Mouse (Mus musculus) heart, embryonic 10.5 days (tissue): ENCODE data around the gene Phgdh. TPM values are rescaled to one million over a fixed set of nuclear protein-coding genes. Genes with fewer than 3 reads are reported as not detected.

Experiments used
- DNase-seq: peaks from one replicate; pipeline ENCODE4 v3.0.0-alpha.2; 2017; ENCODE audit warnings: low spot score
- H3K27ac ChIP-seq: fragments of 300-500 bp; sonication (generic); 2 replicates; pipeline ENCODE4 v1.5.1; 2016; ENCODE audit warnings: mild to moderate bottlenecking
- H3K27me3 ChIP-seq: fragments of 300-500 bp; sonication (generic); 2 replicates; pipeline ENCODE4 v1.6.1; 2016; ENCODE audit warnings: mild to moderate bottlenecking; ENCODE audit not compliant: poor library complexity, insufficient read depth, severe bottlenecking
- H3K36me3 ChIP-seq: fragments of 300-500 bp; sonication (generic); 2 replicates; pipeline ENCODE4 v1.6.1; 2016; ENCODE audit warnings: mild to moderate bottlenecking, moderate library complexity
- H3K4me1 ChIP-seq: fragments of 300-500 bp; sonication (generic); 2 replicates; pipeline ENCODE4 v1.6.1; 2016; ENCODE audit warnings: mild to moderate bottlenecking
- H3K4me3 ChIP-seq: fragments of 300-500 bp; sonication (generic); 2 replicates; pipeline ENCODE4 v1.5.1; 2016; ENCODE audit warnings: mild to moderate bottlenecking, moderate library complexity
- H3K9me3 ChIP-seq: fragments of 300-500 bp; sonication (generic); 2 replicates; pipeline ENCODE4 v1.6.1; 2016; ENCODE audit warnings: mild to moderate bottlenecking, moderate library complexity
- WGBS: fragments of 180-500 bp; shearing (Covaris S2); methylation state at CpG from one replicate; pipeline ENCODE4 v1.1.7; 2016; 5-methylcytosine and 5-hydroxymethylcytosine counted together
- polyA plus RNA-seq: library from polyadenylated mRNA; unstranded; fragments of >200 nt; fragmentation: Nextera tagmentation; extraction: Ambion mirVana; gene quantifications from 2 replicates; pipeline ENCODE4 v1.2.1, GENCODE M21; 2016

Gene Phgdh
- polyA plus RNA-seq, 1 experiment from 2014 or later = 310 TPM

DNA sequence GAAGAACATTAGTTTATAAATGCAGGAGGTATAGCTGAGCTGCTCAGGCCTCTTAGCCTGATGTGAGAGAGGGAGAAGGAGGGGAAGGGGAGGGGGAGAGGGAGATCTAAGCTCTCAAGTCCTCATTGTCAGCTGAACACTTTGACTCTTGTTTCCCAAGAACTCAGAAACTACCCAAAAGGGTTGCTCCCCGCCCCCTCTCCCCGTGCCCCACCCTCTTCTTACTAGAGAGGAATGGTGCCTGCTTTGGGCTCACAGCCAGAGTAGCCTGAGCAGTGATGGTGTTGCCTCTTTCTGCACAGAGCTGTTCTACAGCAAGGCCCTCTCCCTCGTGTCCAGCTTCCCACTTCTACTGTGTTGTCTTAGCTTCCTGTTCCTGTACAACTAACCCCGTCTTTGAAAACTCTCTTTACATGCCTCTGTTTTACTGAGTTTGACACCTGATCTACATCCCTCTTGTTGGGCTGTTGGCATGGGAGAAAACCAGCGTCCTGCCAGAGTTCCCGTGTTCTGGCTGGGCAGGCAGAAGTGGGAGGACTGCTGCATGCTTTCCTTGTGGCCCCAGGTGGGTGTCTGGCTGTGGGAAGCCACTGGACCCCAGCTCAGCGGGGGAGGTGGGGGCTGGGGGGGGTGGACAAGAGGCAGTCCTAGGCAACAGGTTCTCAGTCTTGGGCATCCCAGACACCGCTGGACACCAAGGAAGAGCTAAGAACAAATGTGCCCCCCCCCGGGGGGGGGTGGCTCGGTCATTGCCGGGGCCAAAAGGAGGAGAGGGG is 66.0 kb downstream of the Phgdh start:
- WGBS = 51% methylated on average over 11 of the region's 11 CpGs
- no peaks in the 10 kb centered on the region; the same call in 1 of the 2 replicates for H3K27me3 ChIP-seq
- no peak for DNase-seq
- no peak overlapping the region for H3K4me3 ChIP-seq
- no peaks in the 10 kb centered on the region for H3K36me3 ChIP-seq
- no peak overlapping the region for H3K27ac ChIP-seq
- H3K4me1 ChIP-seq = no peaks in the 10 kb centered on the region; the same call in 1 of the 2 replicates
- H3K9me3 ChIP-seq = no peaks in the 10 kb centered on the region

DNA sequence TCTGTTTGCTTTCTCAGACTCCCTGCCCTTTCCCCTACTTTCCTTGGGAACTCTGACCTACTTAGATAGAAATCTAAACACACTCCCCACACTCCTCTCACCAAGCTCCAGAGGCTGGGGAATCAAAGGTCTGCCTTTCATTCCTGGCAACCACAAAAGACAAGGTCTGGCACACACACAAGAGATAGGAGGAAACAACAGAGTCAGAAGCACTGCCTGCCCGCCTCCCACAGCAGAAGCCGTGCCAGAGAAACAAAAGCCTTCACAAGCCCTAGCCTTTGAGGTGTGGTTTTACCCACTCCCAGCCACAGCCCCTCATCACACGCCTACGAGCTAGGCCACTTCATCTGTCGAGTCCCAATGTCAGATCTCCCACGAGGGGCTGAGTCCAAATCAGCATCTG is 72.5 kb downstream of the Phgdh start:
- peaks cover 9% of the 10 kb centered on the region for H3K4me1 ChIP-seq
- peak overlapping the region; percentile 60; the same call in 1 of the 2 replicates for H3K27ac ChIP-seq
- no peaks in the 10 kb centered on the region for H3K9me3 ChIP-seq
- H3K4me3 ChIP-seq = no peak overlapping the region
- no peaks in the 10 kb centered on the region for H3K27me3 ChIP-seq
- 24% methylated on average over 6 of the region's 6 CpGs for WGBS
- peak; percentile 55 for DNase-seq
- no peaks in the 10 kb centered on the region for H3K36me3 ChIP-seq

Other genes with a start within 250 kb of the Phgdh start
- gene Adam30, start 179.4 kb downstream of the Phgdh start, polyA plus RNA-seq = not detected in 2 replicates
- gene Reg4, start 117.8 kb downstream of the Phgdh start, polyA plus RNA-seq = not detected in 2 replicates
- gene Hmgcs2, start 59.6 kb downstream of the Phgdh start, polyA plus RNA-seq = 4.4 and 5.6 TPM in 2 replicates
- 7.3 and 10.0 TPM in 2 replicates for gene Zfp697, start 42.5 kb upstream of the Phgdh start, polyA plus RNA-seq
- 0.20 TPM in 1 of 2 replicates, not detected in the other for gene Gm4450, start 117.1 kb upstream of the Phgdh start, polyA plus RNA-seq
- gene Hsd3b4, start 170.5 kb upstream of the Phgdh start, polyA plus RNA-seq = 0.09 TPM in 1 of 2 replicates, not detected in the other
- 0.09 TPM in 1 of 2 replicates, not detected in the other for gene Gm10681, start 248.8 kb upstream of the Phgdh start, polyA plus RNA-seq